Mouse (Mus musculus): ENCODE data around the gene Tmem239. TPM values are rescaled to one million over a fixed set of nuclear protein-coding genes. Genes with fewer than 3 reads are reported as not detected.

The Tmem239 gene
- total RNA-seq, 2 experiments from 2014 or later = not detected

GRCm38 (mm10) chr2:130421781-130422620, 15.7 kb downstream of the Tmem239 start:
- no peak for TF ChIP-seq CTCF (IDR thresholded peaks at IDR 0.05)
- intact Hi-C loops (cut with DNase I) = loop anchor here (5.0 kb wide), 1 partner anchor 135 kb away; no protein-coding TSS in a partner anchor
- DNase-seq = no peak
- Histone ChIP-seq H3K27ac (no peak overlapping the region), H3K4me3 (no peak overlapping the region)

GRCm38 (mm10) chr2:130423397-130424125, 17.3 kb downstream of the Tmem239 start:
- peak; percentile 87 for DNase-seq
- H3K27ac ChIP-seq = peak overlapping the region; percentile 91
- intact Hi-C loops (cut with DNase I) = loop anchor here (5.0 kb wide), 1 partner anchor 136 kb away; no protein-coding TSS in a partner anchor
- no peak for TF ChIP-seq CTCF (IDR thresholded peaks at IDR 0.05)
- H3K4me3 ChIP-seq = peak overlapping the region; percentile 90

- intact Hi-C loops (cut with DNase I) = loop anchor here (5.0 kb wide), 1 partner anchor 137 kb away; no protein-coding TSS in a partner anchor
- peak; percentile 74 for TF ChIP-seq CTCF (IDR thresholded peaks at IDR 0.05)
- peak within 1 kb of the TSS; percentile 91 for H3K27ac ChIP-seq
- DNase-seq = peak; percentile 96
- H3K4me3 ChIP-seq = peak within 1 kb of the TSS; percentile 90
Observed at GRCm38 (mm10) chr2:130424126-130424853, 18.0 kb downstream of the Tmem239 start, which contains the start of the genes Vps16 and Pced1a. Gene Vps16, plus strand, starts transcription at chr2:130424339. Gene Pced1a, minus strand, starts transcription at chr2:130424701.

- DNase-seq = no peak
- intact Hi-C loops (cut with DNase I) = no loop called here
- TF ChIP-seq CTCF (IDR thresholded peaks at IDR 0.05) = peak; percentile 14; the same call in 1 of the 2 replicates
- peak overlapping the region; percentile 90 for H3K4me3 ChIP-seq
- peak overlapping the region; percentile 91 for H3K27ac ChIP-seq
Observed at GRCm38 (mm10) chr2:130425112-130425511, 18.8 kb downstream of the Tmem239 start.

- DNase-seq = no peak
- Histone ChIP-seq H3K4me3 (no peak overlapping the region), H3K27ac (no peak overlapping the region)
- no peak for TF ChIP-seq CTCF (IDR thresholded peaks at IDR 0.05)
- intact Hi-C loops (cut with DNase I) = no loop called here
Observed at GRCm38 (mm10) chr2:130429851-130430250, 23.6 kb downstream of the Tmem239 start.

- DNase-seq = no peak
- intact Hi-C loops (cut with DNase I) = no loop called here
Observed at GRCm38 (mm10) chr2:130430484-130430883, 24.2 kb downstream of the Tmem239 start.

GRCm38 (mm10) chr2:130432157-130432556, 25.9 kb downstream of the Tmem239 start:
- no peak for TF ChIP-seq CTCF (IDR thresholded peaks at IDR 0.05)
- Histone ChIP-seq H3K27ac (no peak overlapping the region), H3K4me3 (no peak overlapping the region)
- intact Hi-C loops (cut with DNase I) = no loop called here
- DNase-seq = no peak

More at GRCm38 (mm10) chr2:130430484-130430883, 24.2 kb downstream of the Tmem239 start:
- TF ChIP-seq CTCF (IDR thresholded peaks at IDR 0.05) = no peak
- no peak overlapping the region for H3K4me3 ChIP-seq
- no peak overlapping the region for H3K27ac ChIP-seq

GRCm38 (mm10) chr2:130433152-130433551, 26.9 kb downstream of the Tmem239 start:
- intact Hi-C loops (cut with DNase I) = no loop called here
- DNase-seq = no peak

GRCm38 (mm10) chr2:130436769-130437168, 30.5 kb downstream of the Tmem239 start:
- Histone ChIP-seq H3K4me3 (no peak overlapping the region), H3K27ac (no peak overlapping the region)
- no peak for DNase-seq
- intact Hi-C loops (cut with DNase I) = no loop called here
- no peak for TF ChIP-seq CTCF (IDR thresholded peaks at IDR 0.05)

More at GRCm38 (mm10) chr2:130433152-130433551, 26.9 kb downstream of the Tmem239 start:
- Histone ChIP-seq H3K4me3 (no peak overlapping the region), H3K27ac (no peak overlapping the region)
- peak; percentile 65 for TF ChIP-seq CTCF (IDR thresholded peaks at IDR 0.05)

GRCm38 (mm10) chr2:130438861-130439260, 32.6 kb downstream of the Tmem239 start:
- peak; percentile 31 for DNase-seq
- TF ChIP-seq CTCF (IDR thresholded peaks at IDR 0.05) = no peak
- intact Hi-C loops (cut with DNase I) = no loop called here

GRCm38 (mm10) chr2:130439840-130440480, 33.7 kb downstream of the Tmem239 start:
- intact Hi-C loops (cut with DNase I) = no loop called here
- Histone ChIP-seq H3K4me3 (no peak overlapping the region), H3K27ac (no peak overlapping the region)
- TF ChIP-seq CTCF (IDR thresholded peaks at IDR 0.05) = no peak
- no peak for DNase-seq

More at GRCm38 (mm10) chr2:130438861-130439260, 32.6 kb downstream of the Tmem239 start:
- Histone ChIP-seq H3K27ac (no peak overlapping the region), H3K4me3 (no peak overlapping the region)

GRCm38 (mm10) chr2:130442162-130442561, 35.9 kb downstream of the Tmem239 start:
- intact Hi-C loops (cut with DNase I) = no loop called here
- no peak overlapping the region for H3K4me3 ChIP-seq
- TF ChIP-seq CTCF (IDR thresholded peaks at IDR 0.05) = no peak
- DNase-seq = no peak
- no peak overlapping the region for H3K27ac ChIP-seq

Measured in gastrocnemius, adult 2 months (tissue).